Mouse (Mus musculus) liver, embryonic 13.5 days (tissue): Measurements from ENCODE around the gene Lpp. TPM values are rescaled to one million over a fixed set of nuclear protein-coding genes. Genes with fewer than 3 reads are reported as not detected.

Experiments
- ATAC-seq: fragments of 200-750 bp; cut with Nextera tagmentation; 2 replicates; pipeline ENCODE4 v1.8.0; 2017; ENCODE audit warnings: low read depth, mild to moderate bottlenecking, moderate number of reproducible peaks, moderate library complexity
- DNase-seq: peaks from one replicate; pipeline ENCODE4 v3.0.0; 2022
- H3K27ac ChIP-seq: fragments of 300-500 bp; sonication (generic); 2 replicates; pipeline ENCODE4 v1.5.1; 2015; ENCODE audit warnings: moderate library complexity, mild to moderate bottlenecking, inconsistent platforms
- H3K27me3 ChIP-seq: fragments of 300-500 bp; sonication (generic); 2 replicates; pipeline ENCODE4 v1.6.1; 2015; ENCODE audit warnings: mild to moderate bottlenecking, inconsistent platforms
- H3K36me3 ChIP-seq: fragments of 300-500 bp; sonication (generic); 2 replicates; pipeline ENCODE4 v1.6.1; 2015; ENCODE audit warnings: mild to moderate bottlenecking, inconsistent platforms
- H3K4me1 ChIP-seq: fragments of 300-500 bp; sonication (generic); replicated peaks from 2 replicates; pipeline ENCODE4 v1.6.1; 2015; ENCODE audit warnings: inconsistent platforms
- H3K4me2 ChIP-seq: fragments of 300-500 bp; sonication (generic); 2 replicates; pipeline ENCODE4 v1.6.1; 2015; ENCODE audit warnings: inconsistent platforms, mild to moderate bottlenecking, moderate library complexity
- H3K4me3 ChIP-seq: fragments of 300-500 bp; sonication (generic); replicated peaks from 2 replicates; pipeline ENCODE4 v1.5.1; 2015; ENCODE audit warnings: mild to moderate bottlenecking, inconsistent platforms
- H3K9ac ChIP-seq: fragments of 300-500 bp; sonication (generic); 2 replicates; pipeline ENCODE4 v1.6.1; 2015; ENCODE audit warnings: mild to moderate bottlenecking, inconsistent platforms
- H3K9me3 ChIP-seq: fragments of 300-500 bp; sonication (generic); replicated peaks from 2 replicates; pipeline ENCODE4 v1.6.1; 2016; ENCODE audit warnings: inconsistent platforms
- WGBS: fragments of 180-500 bp; shearing (Covaris S2); methylation state at CpG from one replicate; pipeline ENCODE4 v1.1.7; 2015; ENCODE audit not compliant: insufficient replicate concordance; 5-methylcytosine and 5-hydroxymethylcytosine counted together
- polyA plus RNA-seq: library from polyadenylated mRNA; unstranded; fragments of >200 nt; fragmentation: Nextera tagmentation; extraction: Ambion mirVana; gene quantifications from 2 replicates; pipeline ENCODE4 v1.2.1, GENCODE M21; 2015

Lpp gene
- polyA plus RNA-seq, 1 experiment from 2014 or later = 6.1 TPM

- Histone ChIP-seq H3K27me3 (no peaks in the 10 kb centered on the region), H3K4me3 (no peak overlapping the region), H3K9ac (no peak overlapping the region), H3K27ac (no peak overlapping the region), H3K9me3 (no peaks in the 10 kb centered on the region), H3K36me3 (no peaks in the 10 kb centered on the region), H3K4me2 (no peak overlapping the region), H3K4me1 (no peaks in the 10 kb centered on the region)
- 79% methylated on average over 2 of the region's 2 CpGs for WGBS
- no peak for ATAC-seq
- no peak for DNase-seq
These were observed 138.4 kb downstream of the Lpp start for GRCm38 (mm10) chr16:24531681-24532080.

GRCm38 (mm10) chr16:24535221-24535620 is 141.9 kb downstream of the Lpp start:
- Histone ChIP-seq H3K4me1 (no peaks in the 10 kb centered on the region), H3K27me3 (no peaks in the 10 kb centered on the region), H3K4me3 (no peak overlapping the region), H3K4me2 (no peak overlapping the region), H3K27ac (no peak overlapping the region), H3K9ac (no peak overlapping the region), H3K36me3 (no peaks in the 10 kb centered on the region), H3K9me3 (no peaks in the 10 kb centered on the region)
- 60% methylated on average over 6 of the region's 6 CpGs for WGBS
- no peak for DNase-seq
- no peak for ATAC-seq

GRCm38 (mm10) chr16:24536261-24536660 is 143.0 kb downstream of the Lpp start:
- H3K27ac ChIP-seq = no peak overlapping the region
- no peaks in the 10 kb centered on the region for H3K27me3 ChIP-seq
- H3K36me3 ChIP-seq = no peaks in the 10 kb centered on the region
- DNase-seq (no peak), ATAC-seq (no peak)
- H3K9ac ChIP-seq = no peak overlapping the region
- no peaks in the 10 kb centered on the region for H3K9me3 ChIP-seq
- 55% methylated on average over 7 of the region's 7 CpGs for WGBS
- H3K4me2 ChIP-seq = no peak overlapping the region
- no peak overlapping the region for H3K4me3 ChIP-seq
- H3K4me1 ChIP-seq = no peaks in the 10 kb centered on the region

GRCm38 (mm10) chr16:24539003-24539402 is 145.7 kb downstream of the Lpp start:
- Histone ChIP-seq H3K36me3 (no peaks in the 10 kb centered on the region), H3K4me1 (no peaks in the 10 kb centered on the region), H3K4me3 (no peak overlapping the region), H3K27ac (no peak overlapping the region), H3K9me3 (no peaks in the 10 kb centered on the region), H3K9ac (no peak overlapping the region), H3K27me3 (no peaks in the 10 kb centered on the region), H3K4me2 (no peak overlapping the region)
- DNase-seq (no peak), ATAC-seq (no peak)
- 60% methylated on average over 4 of the region's 4 CpGs for WGBS

GRCm38 (mm10) chr16:24542864-24543263 is 149.6 kb downstream of the Lpp start:
- no peak overlapping the region for H3K9ac ChIP-seq
- no peak for DNase-seq
- H3K36me3 ChIP-seq = no peaks in the 10 kb centered on the region
- no peaks in the 10 kb centered on the region for H3K4me1 ChIP-seq
- 77% methylated on average over 7 of the region's 7 CpGs for WGBS
- H3K27me3 ChIP-seq = no peaks in the 10 kb centered on the region
- no peak overlapping the region for H3K27ac ChIP-seq
- H3K4me3 ChIP-seq = no peak overlapping the region
- no peak for ATAC-seq
- H3K4me2 ChIP-seq = no peak overlapping the region
- H3K9me3 ChIP-seq = no peaks in the 10 kb centered on the region

GRCm38 (mm10) chr16:24545366-24545765 is 152.1 kb downstream of the Lpp start:
- DNase-seq = no peak
- H3K27me3 ChIP-seq = no peaks in the 10 kb centered on the region

GRCm38 (mm10) chr16:24558458-24558857 is 165.2 kb downstream of the Lpp start:
- ATAC-seq (no peak), DNase-seq (no peak)
- no peaks in the 10 kb centered on the region for H3K36me3 ChIP-seq
- no peaks in the 10 kb centered on the region for H3K27me3 ChIP-seq
- H3K4me2 ChIP-seq = no peak overlapping the region
- no peak overlapping the region for H3K9ac ChIP-seq
- H3K27ac ChIP-seq = no peak overlapping the region
- 73% methylated on average over 4 of the region's 4 CpGs for WGBS
- no peaks in the 10 kb centered on the region for H3K4me1 ChIP-seq
- H3K4me3 ChIP-seq = no peak overlapping the region
- no peaks in the 10 kb centered on the region for H3K9me3 ChIP-seq

More at GRCm38 (mm10) chr16:24545366-24545765, 152.1 kb downstream of the Lpp start:
- H3K4me2 ChIP-seq = no peak overlapping the region
- H3K4me3 ChIP-seq = no peak overlapping the region
- no peaks in the 10 kb centered on the region for H3K9me3 ChIP-seq
- no peaks in the 10 kb centered on the region for H3K4me1 ChIP-seq
- ATAC-seq = no peak
- no peaks in the 10 kb centered on the region for H3K36me3 ChIP-seq
- H3K9ac ChIP-seq = no peak overlapping the region
- WGBS = 51% methylated on average over 5 of the region's 5 CpGs
- no peak overlapping the region for H3K27ac ChIP-seq

- 56% methylated on average over 4 of the region's 4 CpGs for WGBS
- ATAC-seq = no peak
- no peaks in the 10 kb centered on the region for H3K27me3 ChIP-seq
These were observed 166.5 kb downstream of the Lpp start for GRCm38 (mm10) chr16:24559811-24560210.

GRCm38 (mm10) chr16:24560998-24561397 is 167.7 kb downstream of the Lpp start:
- Histone ChIP-seq H3K27ac (no peak overlapping the region), H3K27me3 (no peaks in the 10 kb centered on the region), H3K36me3 (no peaks in the 10 kb centered on the region), H3K4me2 (no peak overlapping the region), H3K9me3 (no peaks in the 10 kb centered on the region), H3K4me3 (no peak overlapping the region), H3K4me1 (no peaks in the 10 kb centered on the region), H3K9ac (no peak overlapping the region)
- no peak for DNase-seq
- 62% methylated on average over 2 of the region's 2 CpGs for WGBS
- ATAC-seq = no peak

More at GRCm38 (mm10) chr16:24559811-24560210, 166.5 kb downstream of the Lpp start:
- no peak for DNase-seq
- Histone ChIP-seq H3K4me3 (no peak overlapping the region), H3K9ac (no peak overlapping the region), H3K4me1 (no peaks in the 10 kb centered on the region), H3K27ac (no peak overlapping the region), H3K4me2 (no peak overlapping the region), H3K36me3 (no peaks in the 10 kb centered on the region), H3K9me3 (no peaks in the 10 kb centered on the region)

GRCm38 (mm10) chr16:24561602-24562001 is 168.3 kb downstream of the Lpp start:
- no peaks in the 10 kb centered on the region for H3K36me3 ChIP-seq
- no peak overlapping the region for H3K27ac ChIP-seq
- no peak for ATAC-seq
- no peaks in the 10 kb centered on the region for H3K27me3 ChIP-seq
- no peak overlapping the region for H3K4me2 ChIP-seq
- WGBS = 65% methylated on average over 4 of the region's 4 CpGs
- H3K9me3 ChIP-seq = no peaks in the 10 kb centered on the region
- no peak for DNase-seq
- H3K4me3 ChIP-seq = no peak overlapping the region
- peaks cover 3% of the 10 kb centered on the region; the same call in 1 of the 2 replicates for H3K4me1 ChIP-seq
- H3K9ac ChIP-seq = no peak overlapping the region

GRCm38 (mm10) chr16:24565311-24565710 is 172.0 kb downstream of the Lpp start:
- H3K4me1 ChIP-seq = peaks cover 3% of the 10 kb centered on the region; the same call in 1 of the 2 replicates
- H3K9ac ChIP-seq = no peak overlapping the region
- DNase-seq (no peak), ATAC-seq (no peak)
- no peaks in the 10 kb centered on the region for H3K36me3 ChIP-seq
- no peaks in the 10 kb centered on the region for H3K9me3 ChIP-seq
- no peak overlapping the region for H3K4me2 ChIP-seq
- no peaks in the 10 kb centered on the region for H3K27me3 ChIP-seq
- H3K4me3 ChIP-seq = no peak overlapping the region
- WGBS = 69% methylated on average over 7 of the region's 7 CpGs
- no peak overlapping the region for H3K27ac ChIP-seq

GRCm38 (mm10) chr16:24566277-24566676 is 173.0 kb downstream of the Lpp start:
- no peak for DNase-seq
- no peak overlapping the region for H3K4me3 ChIP-seq
- H3K4me1 ChIP-seq = peaks cover 3% of the 10 kb centered on the region; the same call in 1 of the 2 replicates
- no peaks in the 10 kb centered on the region for H3K9me3 ChIP-seq
- no peaks in the 10 kb centered on the region for H3K27me3 ChIP-seq
- no peak for ATAC-seq
- 58% methylated on average over 3 of the region's 3 CpGs for WGBS
- no peak overlapping the region for H3K27ac ChIP-seq
- H3K36me3 ChIP-seq = no peaks in the 10 kb centered on the region
- no peak overlapping the region for H3K9ac ChIP-seq
- H3K4me2 ChIP-seq = no peak overlapping the region
